12 mouse cellular contexts compared by ENCODE assay signal in the genomic region with DNA sequence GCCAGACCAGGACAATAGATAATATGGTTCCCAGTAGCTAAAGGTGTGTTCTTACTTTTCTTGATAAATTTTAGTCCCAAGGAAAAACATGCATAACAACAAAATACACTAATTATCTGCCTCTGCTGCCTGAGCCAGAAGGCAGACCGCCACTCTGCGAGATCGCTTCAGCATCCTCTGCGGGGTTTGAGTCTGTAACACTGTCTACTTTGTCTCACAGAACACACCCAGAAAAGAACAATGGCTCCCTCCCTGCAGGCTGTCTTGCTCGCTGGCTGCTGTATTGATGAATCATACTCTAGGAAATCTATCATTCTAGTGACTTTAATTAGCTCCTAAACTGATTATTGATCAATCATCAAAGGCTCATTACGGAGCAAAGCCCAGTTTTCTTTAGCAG.
A peak's percentile ranks its signal among the peaks of the same experiment; 100 is the strongest.
DNase-seq lines count a peak whose midpoint lies in the region; ATAC-seq lines count a peak whose summit lies in the region.
"Had no signal": no experiment of that assay in that cellular context is flagged by ENCODE, and none has a peak within 500 bp of the region (broad histone marks: within the 10 kb centered on the region; RNA-seq: fewer than 3 reads in every experiment).

No protein-coding gene starts in this region.

- no peak overlapping the region for H3K4me2 ChIP-seq in hindbrain, embryonic 11.5 days (replicated peaks; ENCODE audit: low read depth, low read length)
- no peak overlapping the region; the same call in 1 of the 2 replicates for H3K4me2 ChIP-seq in midbrain, embryonic 15.5 days
- H3K4me2 ChIP-seq in liver, embryonic 11.5 days: no peak overlapping the region
- H3K4me2 ChIP-seq: heart, embryonic 13.5 days; intestine, embryonic 15.5 days had no signal

- no peaks in the 10 kb centered on the region for H3K9me3 ChIP-seq in hindbrain, embryonic 11.5 days (ENCODE audit: control insufficient read depth, low read length)
- no peaks in the 10 kb centered on the region for H3K9me3 ChIP-seq in midbrain, embryonic 15.5 days
- H3K9me3 ChIP-seq in liver, embryonic 11.5 days (ENCODE audit: control insufficient read depth, low read length): no peaks in the 10 kb centered on the region
- H3K9me3 ChIP-seq: heart, embryonic 13.5 days; intestine, embryonic 15.5 days; limb, embryonic 10.5 days had no signal

- H3K9ac ChIP-seq in hindbrain, embryonic 11.5 days (ENCODE audit: low read depth, low read length): no peak overlapping the region
- peak overlapping the region; percentile 15; the same call in 1 of the 2 replicates for H3K9ac ChIP-seq in midbrain, embryonic 15.5 days
- no peak overlapping the region for H3K9ac ChIP-seq in liver, embryonic 11.5 days (ENCODE audit: low read depth, low read length)
- H3K9ac ChIP-seq: heart, embryonic 13.5 days; intestine, embryonic 15.5 days had no signal

- no peaks in the 10 kb centered on the region for H3K36me3 ChIP-seq in hindbrain, embryonic 11.5 days (ENCODE audit: control insufficient read depth, insufficient read depth, low read length)
- no peaks in the 10 kb centered on the region for H3K36me3 ChIP-seq in midbrain, embryonic 15.5 days (replicated peaks)
- H3K36me3 ChIP-seq in liver, embryonic 11.5 days (ENCODE audit: control insufficient read depth, insufficient read depth, low read length): no peaks in the 10 kb centered on the region
- H3K36me3 ChIP-seq: heart, embryonic 13.5 days; intestine, embryonic 15.5 days; limb, embryonic 10.5 days had no signal

- 23% methylated on average over 6 of the region's 6 CpGs for WGBS in hindbrain, embryonic 11.5 days
- 6% methylated on average over 6 of the region's 6 CpGs for WGBS in midbrain, embryonic 15.5 days
- 73% methylated on average over 6 of the region's 6 CpGs for WGBS in liver, embryonic 11.5 days

- H3K4me1 ChIP-seq in hindbrain, embryonic 11.5 days (replicated peaks; ENCODE audit: control insufficient read depth, insufficient read depth, low read length): peaks cover 9% of the 10 kb centered on the region
- peaks cover 44% of the 10 kb centered on the region for H3K4me1 ChIP-seq in midbrain, embryonic 15.5 days
- no peaks in the 10 kb centered on the region; the same call in 1 of the 2 replicates for H3K4me1 ChIP-seq in liver, embryonic 11.5 days (replicated peaks; ENCODE audit: control insufficient read depth, insufficient read depth, low read length)

- no peaks in the 10 kb centered on the region for H3K27me3 ChIP-seq in hindbrain, embryonic 11.5 days (ENCODE audit: control insufficient read depth, insufficient read depth, low read length)
- no peaks in the 10 kb centered on the region for H3K27me3 ChIP-seq in midbrain, embryonic 15.5 days (replicated peaks)
- H3K27me3 ChIP-seq in liver, embryonic 11.5 days (replicated peaks; ENCODE audit: control insufficient read depth, insufficient read depth, low read length): no peaks in the 10 kb centered on the region
- H3K27me3 ChIP-seq: CH12.LX; heart, embryonic 13.5 days; intestine, embryonic 15.5 days had no signal

- peak; percentile 69 for ATAC-seq in hindbrain, embryonic 11.5 days (ENCODE audit: low FRiP score)
- no peak for ATAC-seq in midbrain, embryonic 15.5 days (replicated peaks)
- no peak for ATAC-seq in liver, embryonic 11.5 days (replicated peaks; ENCODE audit: low FRiP score)
- ATAC-seq in activated CD4-positive, CD25-positive, alpha-beta regulatory T cell, adult 4 months: no peak
- ATAC-seq: intestine, embryonic 15.5 days had no signal

- intact Hi-C loops in heart, postnatal 10 days (cut with DNase I): no loop called here

- H3K4me3 ChIP-seq in hindbrain, embryonic 11.5 days (ENCODE audit: low read depth, low read length): no peak overlapping the region
- H3K4me3 ChIP-seq in midbrain, embryonic 15.5 days: no peak overlapping the region
- H3K4me3 ChIP-seq in liver, embryonic 11.5 days (ENCODE audit: low read depth, low read length): no peak overlapping the region
- H3K4me3 ChIP-seq: heart, embryonic 13.5 days; intestine, embryonic 15.5 days; limb, embryonic 10.5 days had no signal

- peak; percentile 28 for DNase-seq in ES-CJ7 (ENCODE audit: low read depth, low spot score)
- peak; percentile 76 for DNase-seq in brain, adult 2 months (ENCODE audit: low read depth, low spot score)
- peak; percentile 58 for DNase-seq in hindbrain, embryonic 11.5 days (ENCODE audit: low spot score)
- no peak for DNase-seq in liver, embryonic 11.5 days (ENCODE audit: low spot score)
- no peak for DNase-seq in heart, postnatal 10 days
- DNase-seq: lung, adult 2 months had no signal

- peak overlapping the region; percentile 48 for H3K27ac ChIP-seq in hindbrain, embryonic 11.5 days (ENCODE audit: low read depth, low read length)
- H3K27ac ChIP-seq in midbrain, embryonic 15.5 days: peak overlapping the region; percentile 70
- H3K27ac ChIP-seq in liver, embryonic 11.5 days (ENCODE audit: low read depth, low read length): no peak overlapping the region
- H3K27ac ChIP-seq: heart, embryonic 13.5 days; intestine, embryonic 15.5 days; limb, embryonic 10.5 days had no signal

Comparison
In these comparisons a context has a peak if more than half of its experiments do, and no peak if none do; other contexts are left out.
1. DNase-seq: peak in ES-CJ7 (single experiment), brain, adult 2 months (single experiment) and hindbrain, embryonic 11.5 days (single experiment); none in liver, embryonic 11.5 days (single experiment) and heart, postnatal 10 days (0 of 2).